Mouse (Mus musculus) adrenal gland, postnatal 36 days (tissue): ENCODE measurements around the gene Ubxn10. TPM values are rescaled to one million over a fixed set of nuclear protein-coding genes. Genes with fewer than 3 reads are reported as not detected.
A peak's percentile ranks its signal among the peaks of the same experiment; 100 is the strongest.

Source experiments
- DNase-seq, 2 experiments: peaks; one replicate each; pipeline ENCODE4 v3.0.0; 2021; ENCODE audit warnings: mixed read lengths in 1 of 2
- total RNA-seq, 2 experiments: library from RNA; stranded (reverse); gene quantifications; 2 replicates each; pipeline ENCODE4 v1.2.3; 2021

Ubxn10 gene
- total RNA-seq, 2 experiments from 2014 or later: 0.76 to 0.79 TPM

DNA sequence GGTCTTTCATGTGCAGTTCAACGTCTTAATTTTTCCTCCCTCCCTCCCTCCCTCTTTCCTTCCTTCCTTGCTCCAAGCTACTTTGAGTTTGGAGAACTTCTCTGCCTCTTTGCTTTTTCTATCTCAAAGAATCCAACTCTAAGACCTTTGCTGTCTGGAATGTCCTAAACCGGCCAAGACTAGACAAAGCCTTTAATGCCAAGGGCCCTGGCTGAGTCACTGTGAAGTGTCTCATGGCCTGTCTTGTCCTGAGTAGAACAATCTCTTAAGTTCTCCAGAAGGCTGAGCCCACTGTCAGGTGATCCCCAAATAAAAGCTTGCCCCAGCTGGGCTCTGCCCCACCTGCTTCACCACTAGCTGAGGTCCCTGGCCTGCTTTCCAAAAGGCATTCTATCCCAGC lies 34.9 kb downstream of the Ubxn10 start:
- DNase-seq: peak in 1 of 2 experiments; percentile 21

DNA sequence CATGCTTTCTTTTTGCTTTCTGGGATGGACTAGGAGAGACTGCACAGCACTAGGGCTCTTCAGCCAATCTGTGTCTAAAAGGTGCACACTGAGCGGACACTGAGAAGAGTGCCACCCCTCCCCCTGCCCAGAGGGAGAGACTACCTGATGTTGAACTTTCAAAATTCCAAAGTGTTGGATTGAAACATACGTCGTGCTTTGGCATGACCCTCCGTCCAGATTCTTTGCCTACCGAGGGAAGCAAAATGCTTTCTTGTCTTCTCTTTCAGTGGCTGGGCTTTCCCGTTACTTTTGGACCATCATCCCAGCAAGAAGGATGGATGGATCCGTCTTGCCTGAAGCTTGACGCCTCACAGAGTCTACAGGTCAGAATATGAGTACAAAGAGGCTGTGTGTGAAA lies 35.9 kb downstream of the Ubxn10 start:
- DNase-seq: no peak

DNA sequence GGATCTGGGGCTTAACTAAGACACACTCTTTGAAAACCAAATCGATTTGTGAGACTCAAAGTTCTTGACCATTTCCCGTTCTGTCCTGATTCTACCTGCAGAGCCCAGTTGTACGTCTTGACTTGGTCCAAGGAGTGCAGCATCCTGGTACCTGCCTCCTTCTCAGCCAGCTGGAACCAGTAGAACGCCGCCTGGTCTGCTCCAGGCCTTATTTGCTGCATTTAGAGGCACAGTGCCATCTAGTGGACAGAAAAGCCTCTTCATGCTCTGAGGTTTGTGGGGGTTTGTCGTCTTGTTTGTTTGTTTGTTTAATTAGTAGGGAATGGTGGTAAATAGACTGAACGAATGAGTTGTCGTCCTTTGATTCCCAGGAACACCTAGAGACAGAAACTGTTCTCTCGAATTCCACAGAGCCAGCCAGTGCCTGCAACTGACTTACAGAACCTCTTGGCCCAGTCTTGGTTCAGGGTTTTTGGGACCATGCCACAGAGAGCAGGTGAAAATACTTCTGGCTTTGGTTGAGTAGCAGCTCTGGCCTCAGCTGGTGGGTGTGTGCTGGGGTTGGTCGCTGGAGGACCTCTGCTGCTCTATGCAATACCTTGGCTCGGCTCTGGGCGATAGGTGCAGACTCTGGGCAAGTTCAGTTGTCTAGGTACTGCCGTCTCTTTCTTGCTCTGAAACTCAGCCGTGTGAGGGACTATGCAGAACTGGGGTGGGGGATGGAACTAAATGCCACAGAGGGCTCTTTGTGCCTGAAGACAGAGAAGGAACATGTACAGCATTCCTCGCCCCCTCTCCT lies 36.6 kb downstream of the Ubxn10 start:
- DNase-seq: peak; percentile 49 to 69

DNA sequence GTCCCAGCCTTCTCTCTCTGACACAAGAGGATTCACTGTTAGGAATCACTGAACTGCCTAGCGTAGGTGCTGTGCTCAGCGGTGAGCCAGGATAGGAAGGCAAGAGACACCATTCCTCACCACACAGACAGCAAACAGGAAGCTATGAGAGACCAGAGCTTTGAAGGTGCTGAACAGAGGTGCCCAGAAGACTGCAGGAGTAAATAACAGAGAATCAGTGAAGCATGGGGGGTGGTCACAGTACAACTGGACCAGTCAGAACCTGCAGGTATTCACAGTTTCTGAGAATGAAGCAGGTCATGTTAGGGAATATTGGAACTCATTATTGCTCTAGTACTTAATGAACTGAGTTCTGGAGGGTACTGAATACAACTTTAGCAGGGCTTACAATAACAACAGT lies 38.7 kb downstream of the Ubxn10 start:
- no peak for DNase-seq

DNA sequence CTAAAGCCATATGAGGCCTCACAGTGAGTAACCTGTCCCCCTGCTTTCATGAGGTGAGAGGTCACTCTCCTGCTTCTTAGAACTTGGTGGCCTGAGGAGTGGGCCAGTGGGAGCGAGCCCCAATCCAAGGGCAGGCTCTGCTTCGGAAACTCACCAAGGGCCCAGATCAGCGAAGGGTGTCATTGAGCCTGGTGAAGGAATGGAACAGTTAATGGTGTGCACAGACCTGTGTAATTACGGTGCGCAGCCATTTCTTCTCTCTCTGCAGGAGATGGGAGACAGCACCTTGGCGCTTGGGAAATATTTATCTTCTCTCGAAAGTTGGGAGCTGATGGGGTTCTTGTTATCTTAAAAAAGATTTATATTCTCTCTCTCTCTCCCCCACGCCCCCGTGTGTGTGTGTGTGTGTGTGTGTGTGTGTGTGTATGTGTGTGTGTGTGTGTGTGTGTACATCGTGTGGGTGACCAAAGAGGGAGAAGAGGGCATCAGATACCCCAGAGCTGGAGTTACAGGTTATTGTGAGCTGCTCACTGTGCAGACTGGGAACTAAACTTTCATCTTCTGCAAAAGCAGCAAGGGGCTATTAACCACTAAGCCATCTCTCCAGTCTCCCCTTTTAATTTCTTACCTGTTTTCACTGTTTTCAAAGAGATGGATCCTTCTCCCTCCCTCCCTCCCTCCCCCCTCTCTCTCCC lies 39.7 kb downstream of the Ubxn10 start:
- DNase-seq: no peak

DNA sequence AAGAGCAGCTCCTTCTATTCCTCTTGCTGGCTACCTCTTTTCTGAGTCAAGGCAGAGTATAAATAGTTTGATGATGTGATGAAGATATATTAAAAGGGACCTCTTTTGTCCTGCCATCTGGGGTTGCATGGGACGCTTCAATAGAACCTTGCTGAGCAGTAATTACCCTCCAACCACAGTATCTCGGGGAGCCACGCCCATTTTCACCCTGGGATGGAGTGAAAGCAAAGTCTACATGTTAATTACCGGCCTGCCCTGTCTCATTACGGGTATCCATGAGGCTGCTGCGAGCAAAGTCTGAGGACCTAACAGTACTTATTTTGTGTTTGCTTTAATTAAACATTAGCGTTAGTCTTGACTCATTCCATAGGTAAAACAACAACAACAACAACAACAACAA lies 40.2 kb downstream of the Ubxn10 start:
- DNase-seq: no peak

DNA sequence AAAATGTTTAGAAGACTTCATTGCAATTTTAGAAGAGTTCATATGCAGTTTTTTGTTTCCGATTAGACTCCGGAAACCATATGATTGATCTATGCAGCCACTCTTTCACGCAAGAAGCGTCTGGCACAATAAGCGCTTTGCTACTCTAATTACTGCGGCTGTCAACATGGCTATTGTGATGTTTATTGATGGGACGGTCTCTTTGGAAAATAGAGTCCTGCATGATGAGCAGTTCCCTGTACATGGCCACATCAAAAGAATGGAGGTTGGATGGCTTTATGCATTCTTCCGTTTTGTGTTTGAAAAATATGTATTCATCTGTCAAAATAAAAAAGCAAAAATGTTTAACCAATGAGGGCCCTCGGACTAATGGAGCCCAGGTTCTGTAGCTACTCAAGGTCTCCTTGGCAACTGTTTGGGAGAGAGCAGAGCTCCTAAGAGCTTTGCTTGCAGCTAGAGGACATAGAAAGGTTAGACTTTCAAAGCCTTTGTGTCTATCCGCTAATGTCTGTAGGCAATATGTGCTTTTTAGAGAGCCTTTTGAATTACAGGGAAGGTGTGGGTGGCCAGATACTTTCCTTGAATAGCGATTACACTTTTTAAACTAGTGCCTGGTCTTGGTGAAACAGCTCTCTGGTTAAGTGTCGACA lies 43.8 kb downstream of the Ubxn10 start:
- DNase-seq: no peak

DNA sequence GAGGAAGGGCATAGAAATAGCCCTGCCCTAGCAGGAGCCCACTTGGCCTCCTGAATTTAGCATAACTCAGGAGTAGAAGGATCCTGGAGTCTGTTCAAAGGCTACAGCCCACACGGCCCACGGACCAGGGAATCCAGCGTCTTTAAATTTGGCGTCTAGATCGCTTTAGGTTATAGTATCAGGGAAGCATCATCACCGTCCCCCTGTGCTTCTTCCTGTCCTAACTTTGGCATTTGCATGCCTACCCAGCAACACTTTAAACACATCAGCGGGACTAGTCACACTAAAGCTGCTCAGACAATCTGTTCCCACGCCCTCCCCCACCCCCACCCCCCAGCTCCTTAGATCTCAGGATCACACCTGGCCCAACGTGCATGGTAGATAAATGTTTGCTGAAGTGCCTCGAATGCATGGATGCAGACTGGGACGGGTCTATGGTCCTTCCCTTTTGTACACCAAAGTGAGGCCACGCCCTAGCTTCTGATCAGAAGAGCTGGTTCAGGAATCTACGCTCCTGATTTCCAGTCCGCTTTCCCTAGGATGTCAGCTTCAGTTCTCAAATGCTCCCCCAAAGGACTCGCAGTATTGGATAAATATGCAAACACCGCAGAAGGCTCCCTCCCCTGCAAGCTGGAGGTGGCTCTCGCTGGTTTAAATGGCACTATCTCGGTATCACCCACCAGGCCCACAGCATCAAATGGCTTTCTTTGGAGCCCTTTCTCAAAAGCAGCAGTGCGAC lies 45.4 kb downstream of the Ubxn10 start:
- DNase-seq: no peak

DNA sequence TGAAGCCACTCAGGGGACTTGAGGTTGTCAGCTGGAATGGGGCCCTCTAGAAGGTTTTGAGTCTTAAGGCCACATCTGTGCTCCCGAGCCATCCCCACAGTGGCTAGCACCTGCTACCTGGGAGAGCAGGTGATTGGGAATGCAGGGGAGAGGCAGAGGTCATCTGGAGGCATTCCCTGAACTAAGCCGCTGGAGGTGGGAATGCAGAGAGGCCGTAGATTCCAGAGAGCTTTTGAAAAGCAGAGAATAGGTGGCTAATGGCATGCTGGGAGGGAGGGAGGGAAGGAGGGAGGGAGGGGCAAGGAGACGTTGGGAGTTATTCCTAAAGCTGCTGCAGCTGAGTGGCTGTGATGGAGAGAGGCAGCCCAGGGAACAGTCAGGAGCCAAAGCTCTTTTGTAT lies 46.4 kb downstream of the Ubxn10 start:
- DNase-seq: no peak

DNA sequence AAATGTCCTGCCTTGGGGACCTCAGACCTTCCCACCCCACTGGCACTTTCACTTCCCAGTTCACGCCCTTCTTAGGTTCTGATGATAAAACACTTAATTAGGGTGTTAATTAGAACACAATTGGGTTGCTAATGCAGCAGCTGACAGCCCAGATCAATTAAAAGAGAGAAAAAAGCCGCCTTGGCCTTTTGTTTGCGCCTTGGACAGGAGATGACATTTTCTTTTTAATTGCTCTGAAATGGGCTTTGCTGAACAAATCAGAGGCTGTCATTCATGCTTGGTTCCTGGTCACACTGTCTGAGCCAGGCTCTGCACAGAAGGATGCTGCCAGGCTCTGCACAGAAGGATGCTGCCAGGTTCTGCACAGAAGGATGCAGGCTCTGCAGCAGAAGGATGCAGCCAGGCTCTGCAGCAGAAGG lies 47.9 kb downstream of the Ubxn10 start:
- no peak for DNase-seq

DNA sequence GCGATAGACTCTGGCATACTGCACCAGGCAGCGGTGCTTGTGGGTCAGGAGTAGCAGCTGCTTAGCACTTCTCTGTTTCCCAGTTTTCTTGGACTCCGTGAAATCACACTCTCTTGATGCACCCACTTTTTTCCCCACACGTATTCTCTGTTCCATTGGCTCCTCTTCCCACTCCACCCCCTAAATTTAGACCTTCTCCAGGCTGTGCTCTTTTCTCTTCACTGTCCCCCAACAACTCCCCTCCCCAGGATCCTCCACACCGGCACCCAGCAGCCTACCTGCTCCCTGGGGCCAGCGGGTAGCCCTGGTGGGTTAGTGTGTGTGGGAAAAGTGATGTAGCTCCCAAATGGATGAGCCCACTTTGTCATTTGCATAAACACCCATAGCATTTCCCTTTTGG lies 51.2 kb downstream of the Ubxn10 start:
- DNase-seq: no peak

DNA sequence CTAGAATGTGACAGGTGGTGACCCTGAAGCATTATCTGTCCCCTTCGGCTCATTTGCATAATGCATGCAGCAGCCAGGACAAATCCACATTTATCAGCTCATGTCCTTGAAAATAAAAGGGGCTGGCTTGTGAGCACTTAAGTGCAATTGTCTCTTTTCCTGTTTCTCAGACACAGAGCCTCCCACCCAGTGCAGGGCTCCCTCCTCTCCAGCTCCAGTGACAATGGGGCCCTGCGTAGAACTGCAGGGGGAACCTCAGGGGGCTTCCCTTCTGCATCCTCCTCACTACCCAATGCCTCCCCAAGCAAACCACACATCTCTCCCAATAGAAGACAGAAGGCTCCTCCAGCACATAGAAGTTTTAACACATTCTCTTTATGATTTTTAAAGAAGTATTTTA lies 54.2 kb downstream of the Ubxn10 start:
- no peak for DNase-seq

DNA sequence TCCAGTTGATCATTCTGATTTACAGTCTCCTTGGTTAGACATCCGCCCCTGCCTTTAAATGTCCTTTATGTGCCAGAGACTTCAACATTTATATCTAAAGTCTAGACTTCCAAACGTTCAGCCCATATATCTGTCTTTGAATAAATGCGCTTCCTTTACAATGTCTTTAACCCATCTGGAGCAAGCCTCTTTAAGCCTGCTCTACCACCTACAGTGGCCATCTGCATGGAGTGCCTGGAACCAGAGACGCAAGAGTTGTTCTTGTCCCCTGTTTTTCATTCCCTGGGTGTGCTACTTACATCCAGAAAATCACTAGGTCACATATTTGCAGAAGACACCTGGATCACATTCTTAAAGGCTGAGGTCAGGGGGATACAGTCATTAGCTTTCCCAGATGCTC lies 56.8 kb downstream of the Ubxn10 start:
- no peak for DNase-seq

DNA sequence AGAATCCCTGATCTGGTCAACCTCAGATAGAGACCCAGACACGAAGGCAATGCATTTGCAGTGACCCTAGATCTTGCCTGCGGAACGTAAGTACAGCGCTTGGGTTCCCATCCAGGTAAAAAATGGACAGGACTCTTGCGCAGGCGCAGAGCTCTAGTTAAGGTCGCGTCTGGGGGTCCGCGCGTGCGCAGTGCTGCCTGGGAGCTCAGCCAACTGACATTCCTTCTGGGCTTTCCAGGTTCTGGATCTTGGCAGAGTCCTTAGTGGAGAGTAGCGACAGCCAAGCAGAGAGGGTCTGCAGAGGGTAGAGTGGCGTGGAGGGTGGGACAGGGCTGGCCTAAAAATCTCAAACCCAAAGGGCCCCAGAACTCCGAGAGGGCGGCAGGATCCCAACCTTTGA lies 59.4 kb downstream of the Ubxn10 start:
- DNase-seq: no peak

DNA sequence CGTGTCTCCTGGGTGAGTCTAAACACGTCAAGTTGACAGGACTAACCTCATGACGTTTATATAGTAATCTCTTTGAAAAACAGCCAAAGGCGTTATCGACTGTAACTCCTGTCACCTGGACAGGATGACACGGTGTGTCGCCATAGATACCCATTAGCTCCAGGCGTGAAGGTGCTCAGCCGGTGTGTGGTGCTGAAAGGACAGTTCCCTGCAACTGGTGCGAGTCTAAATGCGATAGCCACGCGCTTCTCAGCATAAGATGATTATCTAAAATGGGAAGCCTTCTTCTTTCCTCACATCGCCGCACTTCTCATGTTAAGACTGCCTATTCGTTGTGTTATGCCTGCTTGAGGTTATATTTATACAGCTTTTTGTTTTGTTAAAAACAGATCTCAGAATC lies 60.5 kb downstream of the Ubxn10 start:
- DNase-seq: peak; percentile 38 to 46

DNA sequence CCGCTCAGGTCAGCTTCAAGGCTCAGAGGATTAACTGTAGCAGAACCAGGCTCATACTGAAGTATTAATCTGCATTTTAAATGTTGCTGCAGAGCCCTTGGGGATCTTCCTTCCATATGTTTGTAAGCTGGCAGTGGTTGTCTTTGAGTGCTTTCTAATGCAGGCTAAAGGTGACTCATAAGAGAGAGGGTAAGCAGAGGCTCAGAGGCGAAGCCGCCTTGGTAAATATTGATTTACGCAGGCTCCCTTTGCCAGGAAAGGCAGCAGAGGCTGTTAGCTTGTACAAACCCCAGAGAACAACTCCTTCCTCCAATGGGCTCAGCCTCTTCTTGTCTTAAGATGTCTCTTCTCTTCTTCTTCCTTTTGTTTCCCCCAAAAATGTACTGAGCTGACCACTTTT lies 64.8 kb downstream of the Ubxn10 start:
- DNase-seq: no peak

DNA sequence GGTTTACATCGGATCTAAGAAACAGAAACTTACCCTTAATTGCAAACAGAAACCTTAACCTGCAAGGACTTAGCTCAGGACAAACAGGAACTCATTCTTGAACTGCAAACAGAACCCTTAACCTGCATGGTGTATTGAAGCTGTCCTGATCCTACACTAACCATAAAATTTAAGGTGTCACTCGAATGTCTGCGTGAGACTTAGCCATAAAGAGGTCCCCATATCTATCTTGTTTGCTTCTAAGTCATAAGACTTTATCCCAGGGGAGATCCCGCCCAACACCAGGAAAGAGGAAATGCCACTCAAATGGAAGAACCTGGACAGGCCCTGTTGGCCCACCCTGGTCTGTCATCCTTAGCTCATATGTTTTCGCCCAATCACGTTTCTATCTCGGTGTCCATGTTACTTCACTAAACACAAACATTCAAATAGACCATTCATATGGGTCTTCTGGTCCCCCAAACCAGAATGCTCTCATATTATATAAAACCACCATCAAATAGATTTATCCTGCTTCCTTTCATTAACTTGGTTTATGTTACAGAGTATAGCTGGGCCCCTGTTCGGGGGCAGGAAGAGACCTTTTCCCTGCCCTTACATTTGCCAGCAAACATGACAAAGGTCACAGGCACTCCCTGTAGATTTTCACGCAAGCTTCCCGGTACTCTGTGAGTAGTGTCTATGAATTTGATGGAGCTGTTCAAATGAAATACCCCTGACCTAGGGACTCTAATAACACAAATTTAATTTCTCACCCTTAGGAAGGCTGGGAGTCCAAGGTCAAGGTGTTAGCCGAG lies 66.7 kb downstream of the Ubxn10 start:
- no peak for DNase-seq

DNA sequence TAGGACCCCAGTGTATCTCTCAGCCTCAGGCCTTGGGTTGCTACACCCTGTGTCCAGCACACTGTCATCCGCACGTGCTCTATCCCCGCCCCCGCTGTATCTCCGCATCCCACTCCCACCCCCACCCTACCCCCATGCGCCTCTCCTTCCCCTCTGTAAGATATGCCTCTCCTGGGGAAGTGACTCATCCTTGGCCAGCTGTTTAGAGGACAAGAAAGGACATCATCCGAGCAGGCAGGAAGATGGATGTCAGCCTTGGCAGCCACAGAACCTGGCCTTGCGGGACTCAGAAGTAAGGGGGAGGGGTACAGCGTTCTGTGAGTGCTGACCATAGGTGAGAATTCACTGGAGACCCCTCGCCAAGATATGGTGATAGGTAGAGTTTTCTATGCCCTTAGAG lies 70.4 kb downstream of the Ubxn10 start:
- peak; percentile 51 to 52 for DNase-seq

DNA sequence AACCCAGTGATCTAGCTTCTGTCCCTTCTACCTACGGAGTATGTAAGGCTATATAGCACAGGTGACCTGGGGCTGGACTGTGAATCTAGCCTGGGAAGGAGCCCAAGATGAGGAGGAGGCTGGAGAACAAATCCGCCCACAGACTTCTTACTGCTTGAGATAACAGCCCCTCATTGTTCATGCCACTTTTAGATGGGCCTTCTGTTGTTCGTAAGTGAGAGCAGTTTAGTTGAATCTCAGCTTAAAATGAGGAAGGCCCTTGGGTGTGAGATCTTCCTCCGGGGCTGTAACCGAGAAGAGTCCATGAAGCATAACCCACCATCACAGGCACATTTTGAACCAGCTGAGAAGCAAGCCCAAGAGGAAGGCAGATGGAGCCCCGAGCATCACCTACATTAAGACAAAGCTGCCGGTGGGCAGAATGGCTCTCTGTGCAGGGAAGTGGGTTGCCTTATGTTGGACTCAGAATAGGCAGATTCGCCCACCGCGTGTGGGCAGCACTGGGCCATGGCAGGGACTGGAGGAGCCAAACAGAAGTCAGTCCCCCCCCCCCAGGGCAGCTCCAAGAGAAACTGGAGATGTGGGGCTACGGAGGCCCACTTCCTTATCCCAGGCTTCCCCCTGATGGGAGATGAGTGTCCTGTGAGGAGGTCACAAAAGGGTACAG lies 76.9 kb downstream of the Ubxn10 start:
- no peak for DNase-seq
